Comparison of ENCODE assay signal across 1 mouse cellular context in the genomic region with DNA sequence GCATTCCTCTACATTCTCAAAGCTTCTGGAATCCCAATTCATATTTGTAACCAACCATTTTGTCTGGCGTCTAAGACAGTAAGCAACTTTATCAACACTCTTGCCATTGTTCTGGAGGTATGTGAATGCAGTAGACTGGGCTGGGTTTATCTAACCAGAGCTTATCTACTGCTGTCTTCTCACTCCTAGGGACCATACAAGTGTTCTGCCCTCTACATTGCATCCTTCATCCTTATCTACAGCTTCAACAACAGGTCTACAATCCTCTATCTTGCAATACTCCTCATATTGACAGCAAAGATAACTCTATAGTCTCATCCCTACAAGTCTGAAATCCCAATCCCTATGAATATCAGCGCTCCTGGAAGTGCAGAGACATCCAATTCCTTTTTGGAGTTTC.
TF ChIP-seq lines count a peak whose summit lies in the region.

No protein-coding gene starts in this region.

TF ChIP-seq in MEL, 35 proteins besides CTCF, POLR2A, EP300 and RAD21 (continued from another document):
- no peak for TF ChIP-seq USF2 (IDR thresholded peaks at IDR 0.05; ENCODE audit: borderline replicate concordance in 1 of 2, insufficient read depth in 1 of 2, low read depth in 1 of 2, low read length in 2 of 2)
- TF ChIP-seq ZMIZ1 (IDR thresholded peaks at IDR 0.05; ENCODE audit: low read depth, low read length): no peak
- peak; percentile 38; the same call in 1 of the 2 replicates for TF ChIP-seq ETS1 (IDR thresholded peaks at IDR 0.05; ENCODE audit: low read depth, low read length)
- no peak for TF ChIP-seq HCFC1 (IDR thresholded peaks at IDR 0.05; ENCODE audit: low read depth, low read length)
- TF ChIP-seq JUND (IDR thresholded peaks at IDR 0.05; ENCODE audit: low read depth, low read length): no peak
- no peak for TF ChIP-seq E2F4 (IDR thresholded peaks at IDR 0.05; ENCODE audit: borderline replicate concordance, low read depth, low read length)
- no peak for TF ChIP-seq GABPA (IDR thresholded peaks at IDR 0.05; ENCODE audit: low read depth, low read length)
- TF ChIP-seq UBTF (IDR thresholded peaks at IDR 0.05; ENCODE audit: borderline replicate concordance, insufficient read depth, low read depth, low read length): no peak
